Mouse (Mus musculus) kidney, postnatal 10 days (tissue): ENCODE measurements around the gene Lipc.
A peak's percentile ranks its signal among the peaks of the same experiment; 100 is the strongest.

Experiments
- DNase-seq: peaks from one replicate; pipeline ENCODE4 v3.0.0; 2021; ENCODE audit warnings: mixed read lengths

Lipc gene

GRCm38 (mm10) chr9:70911163-70911562, 40.9 kb downstream of the Lipc start:
- DNase-seq: peak; percentile 38

- DNase-seq: peak; percentile 49
Measured at GRCm38 (mm10) chr9:70910351-70910750, 41.7 kb downstream of the Lipc start.

DNA sequence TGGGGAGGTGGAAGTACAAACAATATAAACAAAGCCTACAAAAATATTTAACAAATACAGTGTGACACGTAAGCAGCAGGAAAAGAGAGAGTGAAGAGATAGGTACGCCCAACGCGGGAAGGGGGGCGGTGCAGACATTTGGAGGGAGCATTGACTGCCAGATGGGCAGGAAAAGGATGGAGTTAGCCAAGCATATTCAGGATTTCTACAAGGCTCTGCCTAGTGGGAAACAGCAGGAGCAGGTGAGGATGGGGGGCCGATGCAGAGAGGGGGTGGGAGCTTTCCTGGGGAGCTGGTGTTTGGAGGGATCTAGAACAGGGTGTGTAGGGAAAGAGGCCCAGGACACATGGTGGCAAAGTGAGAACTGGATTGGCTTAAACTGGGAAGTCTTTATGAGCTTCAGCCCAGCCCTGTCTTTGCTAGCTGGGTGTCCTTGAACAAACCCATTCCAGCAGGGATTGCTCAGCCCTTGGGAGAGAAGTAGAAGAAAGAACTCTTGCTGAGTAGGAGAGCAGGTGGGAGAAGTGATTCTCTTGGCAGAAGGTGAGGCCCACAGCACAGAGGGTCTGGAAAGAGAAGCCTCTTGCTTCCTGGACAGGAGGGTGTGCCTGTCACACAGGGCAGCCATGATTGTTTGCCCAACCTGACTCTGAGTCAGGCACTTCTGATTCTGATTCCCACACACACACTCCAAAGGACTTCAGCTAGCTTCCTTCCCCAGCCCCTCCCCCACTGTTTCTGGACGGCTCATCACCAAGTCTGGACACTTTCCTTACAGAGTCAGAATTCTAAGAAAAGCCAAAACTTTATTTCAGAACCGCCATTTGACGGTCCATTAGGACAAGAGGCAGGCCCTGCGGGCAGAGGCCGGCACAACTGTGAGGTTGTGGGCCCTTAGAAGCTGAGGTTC, 49.0 kb downstream of the Lipc start:
- DNase-seq: peak; percentile 26

- no peak for DNase-seq
Measured at GRCm38 (mm10) chr9:70894201-70894600, 57.8 kb downstream of the Lipc start.

- DNase-seq: no peak
Measured at GRCm38 (mm10) chr9:70893526-70893925, 58.5 kb downstream of the Lipc start.

DNA sequence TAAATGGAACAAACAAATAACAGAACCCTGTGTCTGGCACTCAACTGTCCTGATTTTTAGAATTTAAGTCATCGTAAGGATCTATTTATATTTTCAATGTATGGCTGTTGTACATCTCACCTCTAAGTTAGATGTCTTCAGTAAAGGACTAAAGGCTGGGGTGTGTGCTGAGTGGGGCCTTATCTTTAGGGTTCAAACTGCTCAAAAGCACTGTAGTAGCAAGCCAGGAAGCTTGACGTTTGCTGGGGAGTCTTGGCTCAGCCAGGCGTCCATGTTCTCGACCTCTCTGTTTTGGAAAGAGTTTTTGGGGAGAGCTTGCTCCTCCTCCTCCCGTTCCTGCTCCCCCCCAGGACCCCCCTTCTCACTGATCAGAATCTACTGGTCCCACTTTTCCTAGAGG, 59.4 kb downstream of the Lipc start:
- DNase-seq: no peak

GRCm38 (mm10) chr9:70891431-70892133, 60.4 kb downstream of the Lipc start:
- DNase-seq: peak; percentile 66

DNA sequence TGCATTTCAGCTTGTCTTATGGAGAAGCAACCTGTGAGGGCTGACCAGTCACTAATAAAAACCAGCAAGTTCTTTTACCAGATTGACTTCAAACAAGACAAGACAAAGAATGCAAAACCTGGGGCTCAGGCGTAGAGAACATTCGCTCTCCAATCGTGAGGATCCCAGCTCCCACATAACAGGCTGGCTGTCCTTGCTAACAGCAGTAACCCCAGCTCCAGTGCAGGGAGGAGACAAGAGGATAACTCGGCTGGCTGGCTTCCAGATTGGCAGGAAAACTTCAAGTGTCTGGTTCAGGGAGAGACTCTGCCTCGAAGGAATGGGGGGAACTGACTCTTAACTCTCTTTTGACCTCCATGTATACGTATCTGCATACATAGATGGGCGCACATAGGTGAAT, 61.3 kb downstream of the Lipc start:
- DNase-seq: peak; percentile 61

DNA sequence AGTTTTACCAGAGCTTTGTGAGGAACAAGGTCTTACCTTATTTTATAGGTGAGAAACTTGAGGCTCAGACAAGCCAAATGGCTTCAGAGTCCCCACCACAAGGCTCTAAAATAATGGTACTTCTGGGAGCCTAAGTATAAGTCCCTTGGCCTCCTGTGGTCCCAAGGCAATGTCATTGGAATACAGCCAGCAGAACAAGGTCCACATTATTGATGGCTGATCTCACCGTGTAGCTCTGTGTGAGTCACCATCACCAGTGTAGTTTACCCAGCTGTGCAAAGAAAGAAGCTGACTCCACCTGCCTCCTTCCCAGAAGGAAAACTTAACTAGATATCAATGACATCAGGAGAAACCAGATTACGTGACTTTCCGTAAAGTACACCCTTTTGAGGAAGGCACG, 63.1 kb downstream of the Lipc start:
- no peak for DNase-seq

GRCm38 (mm10) chr9:70888556-70888955, 63.5 kb downstream of the Lipc start:
- no peak for DNase-seq

GRCm38 (mm10) chr9:70881982-70882381, 70.0 kb downstream of the Lipc start:
- DNase-seq: no peak

DNA sequence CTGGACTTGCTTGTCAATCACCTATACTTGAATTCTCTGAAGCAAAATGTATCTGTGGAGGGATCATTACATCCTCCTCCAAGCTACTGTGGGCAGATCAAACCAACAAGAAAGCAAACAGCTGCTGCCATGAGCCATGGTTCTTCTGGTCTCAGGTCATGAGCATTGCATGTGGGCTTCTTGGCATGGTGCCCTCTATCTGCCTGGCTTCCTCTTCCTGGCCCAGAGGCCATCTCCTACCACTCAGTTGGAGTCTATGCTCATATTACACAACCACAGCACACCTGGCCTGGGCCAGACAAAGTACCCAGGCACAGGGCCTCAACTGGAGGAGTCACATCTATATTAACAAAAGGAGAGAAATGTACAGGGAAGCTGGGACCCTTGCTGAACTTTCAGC, 73.2 kb downstream of the Lipc start:
- no peak for DNase-seq

DNA sequence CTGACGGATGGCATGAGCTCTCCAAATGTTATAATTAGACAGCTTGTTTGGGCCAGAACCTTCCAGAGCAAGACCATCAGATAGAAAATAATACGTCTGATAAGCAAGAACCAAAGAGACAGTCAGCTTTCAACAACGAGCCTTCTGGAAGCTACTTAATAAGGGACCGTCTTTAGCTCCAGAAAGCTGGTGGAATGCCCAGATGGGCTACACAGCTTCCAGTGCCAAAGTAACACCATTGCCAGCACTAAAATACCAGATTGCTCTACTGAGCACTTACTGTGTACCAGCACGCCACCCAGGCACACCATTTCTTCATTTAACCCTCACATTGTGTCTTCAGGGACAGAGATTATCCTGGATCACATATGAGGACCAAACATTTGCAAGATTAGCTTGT, 73.9 kb downstream of the Lipc start:
- no peak for DNase-seq

- DNase-seq: no peak
Measured at GRCm38 (mm10) chr9:70875490-70875889, 76.5 kb downstream of the Lipc start.

DNA sequence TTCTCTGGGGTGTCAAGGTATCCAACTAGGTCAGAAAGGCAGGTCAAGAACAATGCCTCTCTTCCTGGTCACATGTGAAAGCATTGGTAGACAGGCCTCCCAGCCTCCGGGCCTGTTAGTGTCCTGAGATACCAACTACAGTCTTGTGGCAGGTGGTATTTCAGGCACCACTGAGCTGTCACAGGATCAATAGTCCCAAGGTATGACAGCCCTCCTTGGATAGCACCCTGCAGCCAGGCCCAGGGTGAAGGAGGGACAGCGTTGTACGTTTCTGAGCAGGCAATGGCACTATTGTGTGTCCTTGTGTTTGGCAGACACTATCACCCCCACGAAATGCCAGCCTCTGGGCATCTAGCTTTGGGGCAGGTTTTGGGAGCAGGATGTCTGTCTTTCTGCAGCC, 77.0 kb downstream of the Lipc start:
- DNase-seq: no peak

DNA sequence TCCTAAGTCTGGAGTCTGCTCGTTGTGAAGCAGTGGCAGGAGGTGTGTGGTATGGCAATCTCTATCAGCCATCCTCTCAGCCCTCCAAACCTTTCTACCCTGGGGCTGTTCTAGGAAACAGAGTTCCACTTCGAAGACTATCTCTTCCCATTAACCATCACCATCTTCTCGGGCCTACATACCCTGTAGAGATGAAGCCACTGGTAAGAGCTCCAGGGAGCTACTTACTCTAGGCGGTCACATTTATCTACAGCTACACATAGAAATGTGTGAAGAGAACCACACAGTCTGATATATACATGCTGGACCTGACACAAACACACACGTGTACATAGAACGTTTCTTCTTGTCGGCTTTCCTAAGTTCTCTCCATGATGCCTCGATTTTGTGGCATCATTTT, 79.4 kb downstream of the Lipc start:
- DNase-seq: no peak

DNA sequence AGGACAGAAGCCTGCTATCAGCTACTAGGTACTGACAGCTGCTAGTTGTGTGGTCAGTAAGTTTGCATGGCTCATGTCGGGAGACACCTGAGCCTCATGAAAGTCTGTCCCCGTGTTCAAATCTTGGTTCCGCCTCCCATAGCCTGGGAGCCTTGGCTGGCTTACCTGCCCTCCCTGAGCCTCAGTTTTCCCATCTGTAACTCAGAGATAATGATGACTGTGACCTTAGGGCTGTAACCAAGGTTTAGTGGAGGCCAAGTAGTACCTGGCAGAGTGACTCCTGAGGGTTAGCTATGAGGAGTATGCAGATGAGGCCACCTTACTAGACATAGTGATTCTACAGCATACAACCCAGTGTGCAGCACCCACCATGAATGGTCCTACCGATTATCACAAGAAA, 81.7 kb downstream of the Lipc start:
- no peak for DNase-seq

- no peak for DNase-seq
Measured at GRCm38 (mm10) chr9:70869169-70869873, 82.7 kb downstream of the Lipc start.

DNA sequence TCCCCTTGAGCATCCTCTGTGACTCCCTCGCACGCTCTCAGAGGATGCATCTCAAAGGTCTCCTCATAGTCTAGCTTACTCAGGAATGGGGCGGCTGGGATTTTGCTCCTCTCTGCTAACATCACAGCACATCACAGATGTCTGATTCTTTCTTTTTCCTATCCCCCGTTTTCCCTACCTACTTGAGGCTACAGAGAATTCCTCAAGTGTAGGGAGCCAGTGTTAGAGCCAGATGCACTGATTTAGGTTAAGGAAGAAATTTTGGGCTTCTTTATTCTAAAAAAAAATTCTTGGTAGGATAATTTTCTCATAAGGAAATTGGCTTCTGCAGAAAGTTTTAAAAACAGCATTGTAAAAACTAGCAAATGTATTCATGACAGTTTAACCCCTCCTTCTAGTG, 84.6 kb downstream of the Lipc start:
- DNase-seq: no peak

DNA sequence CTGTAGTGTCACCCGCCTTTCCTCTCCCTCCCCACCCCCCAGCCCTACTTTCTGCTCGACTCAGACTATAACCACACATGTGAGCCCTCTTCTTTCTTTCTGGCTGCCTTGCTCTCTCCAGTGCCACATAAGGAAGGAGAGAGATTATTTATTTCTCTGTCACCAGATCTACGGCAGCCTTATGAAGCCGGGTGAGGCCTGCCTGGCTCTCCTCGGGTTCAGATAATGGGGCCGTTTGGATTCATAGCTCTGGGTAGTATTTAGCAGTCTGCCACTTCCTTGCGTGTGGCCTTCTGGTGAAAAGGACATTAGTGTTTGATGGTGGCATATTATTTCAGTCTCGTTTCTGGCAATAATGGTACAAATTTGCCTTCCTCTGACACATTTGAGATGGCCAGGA, 88.0 kb downstream of the Lipc start:
- no peak for DNase-seq

DNA sequence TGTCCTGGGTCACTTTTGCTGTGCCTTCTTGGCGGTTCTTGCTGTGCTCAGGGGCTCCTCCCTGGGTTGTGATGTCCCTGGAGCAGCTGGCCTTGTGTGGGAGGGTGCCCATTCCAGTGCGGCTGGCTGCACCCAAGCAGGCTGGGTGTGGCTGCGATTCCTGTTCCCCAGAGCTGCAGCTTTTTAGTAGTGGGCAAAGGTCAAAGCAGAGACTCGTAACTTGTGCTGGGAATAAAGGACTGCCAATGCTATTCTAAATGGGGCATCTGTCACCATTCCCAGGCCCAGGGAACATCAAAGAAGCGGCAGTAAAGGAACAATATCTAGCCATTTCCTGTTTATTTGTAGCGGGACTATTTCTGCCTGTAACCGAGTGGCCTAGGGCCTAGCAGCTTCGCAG, 88.7 kb downstream of the Lipc start:
- peak; percentile 66 for DNase-seq

DNA sequence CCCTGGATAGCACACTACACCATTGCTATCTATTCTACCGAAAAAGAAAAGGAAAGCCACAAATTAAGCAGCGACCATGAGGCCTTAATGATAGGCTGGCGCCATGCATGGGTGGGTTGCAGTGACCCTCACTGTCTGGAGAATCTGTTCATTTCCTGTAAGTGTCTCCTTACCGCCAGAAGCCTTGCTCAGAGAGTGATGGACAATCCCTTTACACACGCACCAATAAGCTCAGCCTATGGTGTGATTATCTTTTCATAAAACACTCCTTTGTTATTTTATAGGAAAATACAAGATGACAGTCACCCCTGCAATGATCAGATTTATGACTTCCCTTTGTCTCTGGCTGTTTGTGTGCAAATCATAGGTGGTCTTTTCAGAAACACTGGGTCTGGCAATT, 92.8 kb downstream of the Lipc start:
- no peak for DNase-seq

GRCm38 (mm10) chr9:70855868-70856267, 96.2 kb downstream of the Lipc start:
- DNase-seq: peak; percentile 56

GRCm38 (mm10) chr9:70854950-70855349, 97.1 kb downstream of the Lipc start:
- no peak for DNase-seq
